Mouse (Mus musculus): ENCODE measurements around the gene Grb10.

The Grb10 gene

DNA sequence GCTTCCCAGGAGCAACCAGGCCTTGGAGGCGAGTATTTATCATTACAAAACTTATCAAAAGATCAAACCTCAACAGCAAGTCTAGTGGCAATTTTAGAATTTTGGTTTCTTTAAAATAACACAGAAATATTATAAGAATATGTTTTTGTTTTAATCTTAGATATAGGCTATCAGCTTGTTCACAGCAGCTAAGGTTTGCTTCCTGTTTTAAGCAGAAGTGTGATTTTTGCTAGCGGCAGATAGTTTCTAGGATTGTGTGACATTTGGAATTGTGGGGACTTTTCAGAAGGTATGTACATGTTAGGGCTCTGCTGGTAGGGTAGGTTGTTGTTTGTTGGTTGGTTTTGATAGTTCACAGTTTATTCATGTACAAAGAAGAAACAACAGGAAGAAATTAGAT, 143.0 kb downstream of the Grb10 start:
- DNase-seq, result no peak

DNA sequence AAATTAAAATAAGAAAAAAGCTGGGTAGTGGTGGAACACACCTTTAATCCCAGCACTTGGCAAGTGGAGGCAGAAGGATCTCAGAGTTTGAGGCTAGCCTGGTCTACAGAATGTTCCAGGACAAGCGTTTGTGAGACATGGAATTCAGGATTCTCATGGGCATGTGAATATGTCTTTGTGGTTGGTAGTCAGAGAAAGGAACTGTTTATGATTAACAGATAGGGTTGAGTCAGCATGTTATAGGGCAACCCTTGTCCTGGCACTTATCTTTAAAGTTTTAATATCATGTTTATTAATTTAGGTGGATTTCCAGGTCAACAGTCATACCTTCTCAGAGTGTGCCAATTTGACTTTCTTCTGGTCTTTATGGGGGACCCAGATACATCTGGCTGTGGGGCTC, 144.7 kb downstream of the Grb10 start:
- no peak for DNase-seq

DNA sequence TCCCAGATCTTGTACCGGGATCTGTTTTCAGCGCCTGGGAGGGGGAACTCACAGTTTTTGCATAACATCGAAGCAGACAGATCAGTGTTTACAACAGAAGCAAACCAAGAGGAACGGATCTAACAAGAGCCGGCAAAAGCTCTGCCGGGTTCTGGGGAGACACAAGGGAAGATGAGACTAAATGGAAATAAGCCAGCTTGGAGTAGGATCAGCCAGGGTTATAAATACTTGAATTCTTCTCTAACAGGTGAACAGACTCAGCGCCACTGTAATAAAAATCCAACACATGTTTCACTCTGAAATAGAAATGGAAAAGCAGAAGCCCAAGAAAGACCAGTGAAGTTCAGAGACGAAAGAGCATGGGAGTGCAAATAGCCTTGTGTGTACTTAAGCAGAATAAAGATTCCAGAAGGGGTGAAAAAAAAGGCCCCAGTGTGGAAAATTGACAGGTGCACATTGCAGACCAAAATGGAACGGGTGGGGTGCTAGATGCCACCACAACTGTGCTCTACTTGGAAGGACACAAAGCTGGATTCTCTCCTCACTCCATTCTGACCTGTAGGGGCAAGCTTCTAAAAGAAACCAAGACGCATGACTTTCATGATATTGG, 145.4 kb downstream of the Grb10 start:
- DNase-seq, result no peak

DNA sequence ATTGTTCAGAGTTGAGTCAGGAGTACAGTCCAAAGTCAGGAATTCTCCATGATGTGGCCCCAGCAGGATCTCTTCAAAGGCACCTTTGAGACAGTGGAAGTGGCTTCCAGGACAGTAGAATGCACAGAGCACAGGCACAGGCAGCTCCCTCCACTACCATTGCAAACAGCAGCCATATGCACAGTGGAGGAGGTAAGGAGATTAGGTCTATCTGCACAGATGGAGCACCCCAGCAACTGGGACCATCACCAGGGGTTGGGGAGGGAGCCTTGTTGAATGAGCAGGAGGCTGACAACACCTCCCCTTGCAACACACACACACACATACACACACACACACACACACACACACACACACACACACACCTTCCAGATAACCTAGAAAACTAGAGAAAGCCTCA, 146.7 kb downstream of the Grb10 start:
- peak; percentile 38 for DNase-seq

DNA sequence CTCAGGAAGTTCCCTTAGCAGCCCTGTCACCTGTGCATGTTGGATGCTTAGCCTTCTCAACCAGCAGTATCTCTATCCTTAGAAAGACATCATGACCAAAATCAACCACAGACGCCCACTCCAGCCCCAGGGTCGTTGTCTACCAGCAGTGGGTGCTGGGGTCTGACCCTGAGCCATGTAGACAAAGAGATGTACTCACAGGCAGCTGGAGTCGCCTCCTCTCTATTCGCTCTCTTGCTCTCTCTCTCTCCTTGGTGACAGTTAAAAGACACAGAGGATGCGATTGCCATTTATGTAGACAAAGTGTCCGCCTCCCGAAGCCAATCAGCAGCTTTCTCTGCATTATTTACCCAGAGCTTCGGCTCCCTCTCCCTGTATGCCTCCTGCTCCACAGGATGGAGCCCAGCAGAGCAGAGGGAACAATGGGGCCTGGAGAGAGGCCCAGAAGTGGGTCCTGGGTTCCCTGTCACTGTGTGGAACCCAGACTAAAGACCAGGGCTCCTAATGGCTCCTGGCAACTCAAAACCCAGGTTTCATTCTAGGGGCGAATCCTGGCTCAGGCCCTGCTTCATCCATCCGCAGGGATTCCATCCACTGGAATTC, 148.2 kb downstream of the Grb10 start:
- DNase-seq, result no peak

DNA sequence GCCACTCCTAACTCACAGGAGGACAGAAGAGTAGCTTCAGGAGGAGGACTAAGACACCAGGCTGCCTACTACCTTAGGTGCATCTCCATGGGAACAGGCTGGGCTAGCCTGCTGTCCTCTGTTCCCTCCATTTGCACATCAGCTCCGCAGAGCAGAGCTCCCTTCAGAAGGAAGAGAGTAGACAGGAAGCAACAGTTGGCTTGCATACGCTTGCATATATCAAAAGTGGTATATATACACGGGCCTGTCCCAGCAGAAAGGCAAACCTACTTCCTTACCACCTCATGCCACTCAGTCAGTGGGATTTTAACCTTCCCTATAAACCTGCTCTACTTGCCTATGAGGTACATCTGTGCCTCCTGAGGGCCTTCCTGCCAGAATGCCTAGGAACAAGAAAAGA, 149.8 kb downstream of the Grb10 start:
- DNase-seq, result no peak

DNA sequence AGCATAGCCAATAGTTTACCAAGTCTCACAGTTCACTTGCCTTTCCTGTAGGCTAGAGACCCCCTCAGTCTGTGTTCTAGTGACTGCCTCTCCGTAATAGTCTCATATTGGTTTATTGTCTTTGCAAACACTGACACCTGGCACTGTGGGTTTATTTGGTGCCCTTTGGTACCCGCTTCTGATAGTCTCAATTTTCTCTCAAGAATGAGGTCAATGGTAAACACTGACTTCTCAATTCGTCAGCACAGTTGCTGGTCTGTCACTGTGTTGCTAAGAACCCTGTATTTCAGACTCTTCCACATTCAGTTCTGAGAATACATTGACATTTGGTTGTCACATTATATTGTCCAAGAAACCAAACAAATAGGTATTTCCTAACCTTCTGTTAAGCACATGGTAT, 150.4 kb downstream of the Grb10 start:
- no peak for DNase-seq

DNA sequence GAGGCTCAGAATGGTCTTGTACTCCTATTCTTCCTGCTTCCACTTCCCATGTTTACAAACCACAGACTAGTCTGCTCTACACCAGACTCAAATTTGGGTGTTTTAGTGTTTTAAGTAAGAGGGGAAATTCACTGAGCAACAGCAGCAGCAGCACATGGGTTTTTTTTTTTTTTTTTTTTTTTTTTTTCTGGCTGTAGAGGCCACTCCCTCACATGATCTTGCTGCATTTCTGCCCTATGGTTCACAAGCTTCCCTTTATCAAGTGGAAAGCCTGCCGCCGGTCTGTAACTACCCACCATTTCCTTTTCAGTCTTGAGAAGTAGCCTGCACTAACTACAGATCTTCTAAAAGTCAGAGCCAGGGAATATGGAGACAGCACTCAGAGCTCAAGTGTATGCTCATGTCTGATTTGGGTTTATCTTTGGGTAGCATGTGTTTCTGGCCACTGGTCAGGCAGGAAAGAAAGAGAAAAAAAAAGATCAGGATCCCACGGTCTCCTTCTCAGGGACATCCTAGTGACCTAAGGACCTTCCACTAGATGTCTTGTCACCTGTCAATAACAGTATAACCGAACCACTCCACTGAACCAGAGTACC, 152.0 kb downstream of the Grb10 start:
- no peak for DNase-seq

DNA sequence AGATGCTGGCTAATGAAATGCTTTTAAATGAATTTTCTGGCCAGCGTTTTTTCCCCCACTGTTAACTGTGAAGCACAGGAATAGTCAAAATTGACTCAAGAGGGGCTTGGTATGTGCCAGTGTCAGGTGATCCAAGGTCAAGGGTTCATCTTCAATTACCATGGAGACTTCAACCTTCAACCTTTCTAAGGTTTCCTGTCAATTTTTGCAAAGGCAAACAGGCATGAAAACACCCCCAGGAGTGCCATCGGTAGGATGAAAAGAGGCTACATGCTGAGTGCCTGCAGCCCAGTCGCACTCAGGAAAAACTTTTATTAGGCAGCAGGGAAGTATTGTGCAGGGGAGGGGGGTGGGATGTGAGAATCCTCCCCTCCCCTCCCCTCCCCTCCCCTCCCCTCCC, 152.6 kb downstream of the Grb10 start:
- no peak for DNase-seq

DNA sequence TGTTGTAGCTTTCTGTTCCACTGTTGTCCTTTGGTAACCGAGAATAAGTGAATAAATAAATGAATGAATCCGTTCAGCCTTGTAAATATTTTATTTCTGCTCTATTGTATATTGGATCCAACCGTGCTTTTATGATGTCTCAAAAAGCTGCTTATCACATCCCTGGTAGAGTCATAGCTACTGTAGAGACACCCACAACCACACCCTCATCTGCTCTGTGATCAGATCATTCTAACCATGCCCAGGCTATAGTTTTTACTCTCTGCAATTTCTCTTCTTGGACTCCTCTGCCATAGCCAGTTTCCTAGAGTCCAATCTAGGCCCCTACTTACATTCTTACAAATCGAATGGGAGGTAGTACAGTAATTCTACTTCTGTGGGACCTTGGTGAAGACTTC, 153.2 kb downstream of the Grb10 start:
- DNase-seq, result no peak

DNA sequence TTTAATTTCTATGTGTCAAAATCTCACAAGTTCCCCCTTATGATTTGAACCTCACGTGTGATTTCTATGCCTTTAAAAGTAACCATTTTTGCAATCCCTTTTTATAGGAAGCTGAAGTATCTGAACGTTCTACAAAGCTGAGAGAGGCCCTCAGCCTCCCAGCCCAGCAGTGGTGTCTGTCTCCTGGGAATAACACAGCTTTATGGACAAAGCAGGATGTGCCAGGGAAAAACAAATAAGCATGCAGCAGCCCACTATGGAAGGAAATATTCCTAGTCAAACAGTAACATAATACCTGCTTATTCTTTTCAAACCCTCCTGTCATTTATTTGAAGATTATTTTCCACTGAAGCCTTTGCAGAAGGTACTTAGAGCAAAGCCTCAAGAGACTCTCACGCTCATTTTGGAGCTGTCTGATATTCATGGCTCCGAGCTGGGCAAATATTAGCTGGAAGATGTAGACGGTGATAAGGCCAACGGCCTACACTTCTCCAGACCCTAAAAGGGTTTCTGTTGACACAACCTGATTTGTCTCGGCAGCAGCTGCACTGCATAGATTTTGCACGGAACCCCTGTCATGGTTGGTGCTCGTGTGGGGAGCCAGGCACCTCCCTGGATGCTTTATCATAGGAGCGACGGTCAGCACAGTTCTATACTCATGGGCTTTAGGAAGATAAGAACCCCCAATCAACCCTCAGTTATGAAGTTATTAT, 153.8 kb downstream of the Grb10 start:
- DNase-seq, result no peak

DNA sequence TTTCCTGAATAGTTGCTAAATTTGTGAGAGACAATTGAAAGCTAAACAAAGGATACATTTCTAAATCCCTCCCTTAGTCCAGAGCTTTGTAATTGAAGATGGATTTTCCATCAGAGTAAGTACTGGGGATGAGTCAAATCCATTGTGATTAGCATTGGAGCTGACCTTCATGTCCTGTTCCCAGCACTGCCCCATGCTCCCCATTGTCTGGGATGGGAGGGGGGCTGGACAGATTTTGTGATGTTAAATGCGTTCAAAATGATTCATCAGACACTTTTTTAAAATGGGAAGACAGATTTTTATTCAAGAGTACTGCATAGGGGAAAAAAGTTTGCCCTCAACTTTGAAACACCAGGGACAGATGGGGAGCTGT, 156.7 kb downstream of the Grb10 start:
- no peak for DNase-seq

DNA sequence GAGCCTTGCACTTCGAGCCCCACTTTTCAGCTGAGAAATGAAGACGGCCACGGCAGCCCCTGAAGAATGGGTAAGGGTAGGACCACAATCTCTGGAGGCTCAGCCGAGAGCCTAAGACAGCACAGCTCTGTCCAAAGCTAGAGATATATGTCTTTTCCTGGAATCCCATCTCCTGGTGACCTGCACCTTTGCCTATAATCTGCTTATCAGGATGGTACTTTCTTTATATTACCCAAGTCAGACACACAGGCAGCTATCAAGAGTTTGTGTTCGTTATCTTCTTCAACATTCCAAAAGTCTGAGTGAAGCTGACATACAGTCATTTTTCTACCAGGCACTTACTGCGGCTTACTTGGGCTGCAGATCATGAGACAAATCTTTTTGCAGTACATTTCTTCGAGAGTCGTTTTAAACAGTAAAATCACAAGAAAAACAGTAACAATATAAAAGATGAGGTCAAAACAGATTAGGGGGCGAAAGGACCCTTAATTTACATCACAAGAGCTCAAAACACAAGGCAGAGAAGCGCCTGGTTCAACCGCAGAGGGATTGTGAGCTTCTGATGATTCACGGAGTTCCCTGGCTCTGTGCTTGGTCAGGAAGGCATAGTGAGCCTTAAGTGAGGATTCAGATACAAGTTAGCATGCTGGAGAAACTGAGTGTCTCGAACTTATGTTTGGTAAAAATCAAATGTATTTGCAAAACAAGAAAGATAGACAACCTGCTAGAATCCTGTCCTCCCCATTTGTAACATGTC, 157.3 kb downstream of the Grb10 start:
- DNase-seq, result no peak
